Mouse (Mus musculus) spleen, adult 2 months (tissue): ENCODE measurements around the gene Spata33.
"Not testable (repeated sequence)": the region's sequence is repeated elsewhere in the genome, so short reads cannot be mapped to it uniquely, and the experiment has no call there.

Experiments used
- CTCF ChIP-seq: fragments of 200-500 bp; IDR thresholded peaks from 2 replicates; pipeline ENCODE4 v1.5.1; 2011; ENCODE audit warnings: mild to moderate bottlenecking, inconsistent platforms; ENCODE audit not compliant: insufficient read depth, insufficient read length, insufficient replicate concordance; ENCODE audit errors: extremely low read depth
- POLR2A ChIP-seq: fragments of 200-500 bp; IDR thresholded peaks from 2 replicates; pipeline ENCODE4 v1.6.1; 2011; ENCODE audit warnings: low read depth, low read length, inconsistent platforms

- not testable (repeated sequence) for TF ChIP-seq CTCF, POLR2A
These were observed 17.7 kb downstream of the Spata33 start for GRCm38 (mm10) chr8:123230326-123230725.
